Mouse (Mus musculus) naive thymus-derived CD4-positive, alpha-beta T cell, adult 2 months (primary cell): ENCODE results near the gene Ndrg2.
"Not testable (repeated sequence)": the region's sequence is repeated elsewhere in the genome, so short reads cannot be mapped to it uniquely, and the experiment has no call there.

Experiments used
- DNase-seq: peaks from one replicate; pipeline ENCODE4 v3.0.0-alpha.2; 2011; ENCODE audit warnings: low read depth

The Ndrg2 gene

GRCm38 (mm10) chr14:51877517-51877916 lies 36.4 kb downstream of the Ndrg2 start:
- DNase-seq = no peak

GRCm38 (mm10) chr14:51871741-51872140 lies 42.2 kb downstream of the Ndrg2 start:
- DNase-seq = no peak

GRCm38 (mm10) chr14:51870756-51871155 lies 43.2 kb downstream of the Ndrg2 start:
- no peak for DNase-seq

- DNase-seq = not testable (repeated sequence)
Measured at GRCm38 (mm10) chr14:51863603-51864002, 50.4 kb downstream of the Ndrg2 start.

GRCm38 (mm10) chr14:51855280-51855679 lies 58.7 kb downstream of the Ndrg2 start:
- DNase-seq = peak; percentile 10
